Mouse (Mus musculus): ENCODE data around the gene Rps12-ps3. TPM values are rescaled to one million over a fixed set of nuclear protein-coding genes. Genes with fewer than 3 reads are reported as not detected.

Rps12-ps3 gene
- polyA plus RNA-seq, 1 experiment = 317 TPM

DNA sequence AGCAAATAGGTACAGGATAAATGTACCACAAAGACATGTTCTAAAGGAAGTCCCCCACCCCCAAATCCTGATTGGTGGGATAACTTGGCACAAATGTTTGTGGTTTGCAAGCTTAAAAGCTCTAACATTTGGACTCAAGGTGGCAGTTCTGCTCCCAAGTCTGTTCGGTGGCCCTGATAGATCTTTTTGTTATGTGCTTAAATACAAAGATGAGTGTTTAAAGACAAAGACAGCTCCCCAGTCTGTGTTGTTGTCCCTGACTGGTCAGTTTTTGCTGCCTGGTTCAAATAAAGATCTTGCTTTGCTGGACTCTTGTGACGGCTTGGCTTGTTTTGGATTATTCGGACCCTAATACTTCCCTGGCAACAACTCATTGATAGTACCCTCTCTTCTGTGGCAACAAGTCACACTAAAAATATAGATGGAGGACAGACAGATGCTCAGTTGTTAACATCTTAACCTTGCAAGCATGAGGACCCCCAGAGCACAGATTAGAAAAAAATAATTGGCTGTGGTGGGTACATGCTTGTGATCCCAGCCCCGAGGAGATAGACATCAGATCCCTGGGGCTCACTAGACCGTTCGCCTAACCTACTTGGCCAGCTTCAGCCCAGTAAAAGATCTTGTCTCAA, 27.4 kb downstream of the Rps12-ps3 start:
- TF ChIP-seq CTCF (IDR thresholded peaks at IDR 0.05; ENCODE audit: low read depth, low read length) (no peak), POLR2A (IDR thresholded peaks at IDR 0.05; ENCODE audit: borderline replicate concordance, low read depth, low read length) (no peak)
- H3K27ac ChIP-seq (ENCODE audit: insufficient read depth, low read depth, low read length) = no peak overlapping the region
- peaks cover 10% of the 10 kb centered on the region for H3K4me1 ChIP-seq (ENCODE audit: control insufficient read depth, insufficient read depth, low read length)
- no peak overlapping the region for H3K4me3 ChIP-seq (ENCODE audit: insufficient read depth, low read length)

DNA sequence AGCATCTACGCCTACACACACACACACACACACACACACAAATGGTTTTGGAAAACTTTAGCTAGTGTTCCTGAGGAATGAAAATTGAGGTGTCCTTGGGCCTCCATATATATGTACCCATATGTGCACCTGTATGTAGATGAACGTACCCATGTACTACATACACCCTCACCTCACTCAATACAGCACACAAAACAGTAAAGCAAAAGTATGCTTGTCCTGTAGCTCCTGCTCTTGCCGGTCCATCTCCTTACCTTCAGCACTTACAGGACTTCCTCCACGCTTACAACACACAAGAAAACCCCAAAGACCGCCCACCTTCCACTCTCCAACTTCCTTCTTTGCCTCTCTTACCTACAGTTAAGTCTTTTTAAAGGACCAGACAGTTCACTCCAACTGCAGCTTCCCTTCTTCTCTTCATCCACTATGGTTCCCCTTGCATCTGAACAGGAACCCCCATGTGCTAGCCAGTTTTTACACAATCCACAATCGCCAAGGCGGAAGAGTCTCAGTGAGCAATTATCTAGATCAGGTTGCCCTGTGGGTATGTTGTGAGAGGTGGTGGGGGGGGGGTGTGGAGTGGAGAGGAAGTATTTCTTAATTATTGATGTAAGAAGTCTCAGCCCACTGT, 28.3 kb downstream of the Rps12-ps3 start:
- no peak overlapping the region for H3K27ac ChIP-seq (ENCODE audit: insufficient read depth, low read depth, low read length)
- TF ChIP-seq CTCF (IDR thresholded peaks at IDR 0.05; ENCODE audit: low read depth, low read length) (no peak), POLR2A (IDR thresholded peaks at IDR 0.05; ENCODE audit: borderline replicate concordance, low read depth, low read length) (no peak)
- H3K4me3 ChIP-seq (ENCODE audit: insufficient read depth, low read length) = no peak overlapping the region
- H3K4me1 ChIP-seq (ENCODE audit: control insufficient read depth, insufficient read depth, low read length) = peaks cover 10% of the 10 kb centered on the region

DNA sequence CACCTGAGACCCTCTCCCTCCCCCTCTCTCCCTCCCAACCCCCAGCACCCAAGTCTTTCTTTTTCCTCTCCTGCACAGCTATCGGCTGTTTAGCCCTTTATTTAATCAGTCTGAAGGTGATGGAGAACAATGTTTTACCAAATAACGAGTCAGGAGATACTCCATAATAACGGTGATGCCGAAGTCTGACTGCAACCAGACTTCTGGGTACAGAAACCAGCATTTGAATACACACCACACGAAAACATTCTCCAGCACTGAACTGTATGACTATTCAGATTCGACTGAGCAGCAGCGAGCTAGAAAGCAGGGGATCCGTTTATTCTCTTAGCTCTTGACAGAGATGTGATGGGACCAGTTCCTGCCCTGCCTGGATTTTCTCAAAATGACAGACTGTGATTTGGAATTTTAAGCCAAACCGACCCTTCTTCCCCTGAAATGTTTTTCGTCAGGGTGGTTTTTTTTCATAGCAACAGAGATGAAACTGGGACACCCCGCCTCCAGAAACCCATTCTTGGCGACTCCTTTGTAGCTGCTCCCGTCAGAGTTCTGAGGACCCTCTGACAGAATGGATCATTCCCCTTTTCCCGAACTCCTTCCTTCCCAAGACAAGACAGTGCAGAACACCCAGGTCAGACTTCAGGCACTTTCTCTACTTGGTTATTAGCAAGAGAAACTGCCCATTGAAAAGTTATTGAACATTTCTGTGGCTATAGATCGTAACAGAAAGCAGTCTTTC, 29.2 kb downstream of the Rps12-ps3 start:
- Histone ChIP-seq H3K27ac (ENCODE audit: insufficient read depth, low read depth, low read length) (no peak overlapping the region), H3K4me1 (ENCODE audit: control insufficient read depth, insufficient read depth, low read length) (peaks cover 10% of the 10 kb centered on the region), H3K4me3 (ENCODE audit: insufficient read depth, low read length) (no peak overlapping the region)
- TF ChIP-seq CTCF (IDR thresholded peaks at IDR 0.05; ENCODE audit: low read depth, low read length) (no peak), POLR2A (IDR thresholded peaks at IDR 0.05; ENCODE audit: borderline replicate concordance, low read depth, low read length) (no peak)

DNA sequence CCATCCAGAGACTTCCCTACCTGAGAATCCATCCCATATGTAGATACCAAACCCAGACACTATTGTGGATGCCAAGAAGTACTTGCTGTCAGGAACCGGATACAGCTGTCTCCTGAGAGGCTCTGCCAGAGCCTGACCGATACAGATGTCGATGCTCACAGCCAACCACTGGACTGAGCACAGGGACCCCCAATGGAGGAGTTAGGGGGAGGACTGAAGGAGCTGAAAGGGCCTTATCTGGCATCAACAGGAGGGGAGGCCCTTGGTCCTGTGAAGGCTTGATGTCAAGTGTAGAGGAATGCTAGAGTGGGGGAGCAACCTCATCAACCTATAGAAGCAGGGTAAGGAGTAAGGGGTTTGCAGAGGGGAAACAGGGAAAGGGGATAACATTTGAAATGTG, 30.7 kb downstream of the Rps12-ps3 start:
- TF ChIP-seq CTCF (IDR thresholded peaks at IDR 0.05; ENCODE audit: low read depth, low read length) = no peak
- no peak for TF ChIP-seq POLR2A (IDR thresholded peaks at IDR 0.05; ENCODE audit: borderline replicate concordance, low read depth, low read length)
- peaks cover 10% of the 10 kb centered on the region for H3K4me1 ChIP-seq (ENCODE audit: control insufficient read depth, insufficient read depth, low read length)
- no peak overlapping the region for H3K27ac ChIP-seq (ENCODE audit: insufficient read depth, low read depth, low read length)
- no peak overlapping the region for H3K4me3 ChIP-seq (ENCODE audit: insufficient read depth, low read length)

- H3K27ac ChIP-seq (ENCODE audit: insufficient read depth, low read depth, low read length) = no peak overlapping the region
- H3K4me3 ChIP-seq (ENCODE audit: insufficient read depth, low read length) = no peak overlapping the region
- H3K4me1 ChIP-seq (ENCODE audit: control insufficient read depth, insufficient read depth, low read length) = peaks cover 10% of the 10 kb centered on the region
- TF ChIP-seq CTCF (IDR thresholded peaks at IDR 0.05; ENCODE audit: low read depth, low read length) = no peak
- TF ChIP-seq POLR2A (IDR thresholded peaks at IDR 0.05; ENCODE audit: borderline replicate concordance, low read depth, low read length) = no peak
These were observed 32.8 kb downstream of the Rps12-ps3 start for GRCm38 (mm10) chr19:59354906-59355305.

DNA sequence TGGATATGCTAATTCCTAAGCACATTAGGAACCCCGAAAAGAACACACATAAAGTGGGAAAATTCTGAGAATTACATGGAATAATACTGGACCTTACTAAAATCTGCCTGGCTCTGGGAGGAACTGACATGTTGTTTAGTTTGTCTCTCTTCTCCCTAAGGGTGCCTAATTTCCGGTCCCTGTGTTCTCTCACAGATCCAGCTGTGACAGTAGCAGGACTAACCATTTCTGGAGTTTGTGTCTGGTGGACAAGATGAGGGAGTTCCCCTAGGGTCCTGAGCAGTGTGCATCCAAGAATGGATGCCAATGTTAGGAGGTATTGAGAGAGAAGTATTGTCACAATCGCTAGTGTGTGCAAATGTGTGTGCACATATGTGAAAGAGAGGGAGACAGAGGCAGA, 34.3 kb downstream of the Rps12-ps3 start:
- no peak overlapping the region for H3K4me3 ChIP-seq (ENCODE audit: insufficient read depth, low read length)
- TF ChIP-seq POLR2A (IDR thresholded peaks at IDR 0.05; ENCODE audit: borderline replicate concordance, low read depth, low read length) (no peak), CTCF (IDR thresholded peaks at IDR 0.05; ENCODE audit: low read depth, low read length) (no peak)
- H3K27ac ChIP-seq (ENCODE audit: insufficient read depth, low read depth, low read length) = no peak overlapping the region
- H3K4me1 ChIP-seq (ENCODE audit: control insufficient read depth, insufficient read depth, low read length) = no peaks in the 10 kb centered on the region

DNA sequence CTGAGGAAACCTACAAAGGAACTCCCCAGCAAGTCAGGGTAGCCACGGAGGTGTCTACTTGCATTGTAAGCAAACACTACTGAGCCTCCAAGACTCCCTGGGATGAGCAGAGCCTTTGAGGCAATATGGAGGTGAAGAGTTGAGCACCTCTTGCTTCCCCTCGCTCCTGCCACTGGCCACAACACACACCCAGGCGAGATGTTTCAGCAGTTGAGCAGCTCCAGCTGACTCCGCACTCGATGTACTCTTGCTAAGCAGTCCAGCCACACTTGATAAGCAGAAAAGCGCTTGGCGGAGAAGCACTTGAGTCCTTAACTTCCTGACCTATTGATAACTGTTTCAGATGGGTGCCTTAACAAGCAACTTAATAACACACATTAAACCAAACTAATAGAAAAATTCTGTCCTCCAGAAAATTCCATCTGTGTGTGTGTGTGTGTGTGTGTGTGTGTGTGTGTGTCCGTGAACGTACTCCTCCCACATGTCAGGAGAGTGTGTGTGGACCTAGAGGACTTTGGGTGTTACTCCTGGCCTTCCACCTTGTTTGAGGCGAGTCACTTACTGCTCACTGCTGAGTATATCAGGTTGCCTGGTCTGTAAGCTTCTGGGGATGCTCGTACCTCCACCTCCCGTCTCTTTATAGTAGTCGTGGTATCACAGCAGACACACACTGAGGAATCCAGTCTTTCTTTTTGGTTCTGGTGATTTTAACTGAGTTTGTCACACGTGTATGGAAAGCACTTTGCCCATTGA, 34.9 kb downstream of the Rps12-ps3 start:
- H3K27ac ChIP-seq (ENCODE audit: insufficient read depth, low read depth, low read length) = no peak overlapping the region
- H3K4me1 ChIP-seq (ENCODE audit: control insufficient read depth, insufficient read depth, low read length) = no peaks in the 10 kb centered on the region
- no peak for TF ChIP-seq POLR2A (IDR thresholded peaks at IDR 0.05; ENCODE audit: borderline replicate concordance, low read depth, low read length)
- H3K4me3 ChIP-seq (ENCODE audit: insufficient read depth, low read length) = no peak overlapping the region

- H3K27ac ChIP-seq (ENCODE audit: insufficient read depth, low read depth, low read length) = no peak overlapping the region
- no peak for TF ChIP-seq CTCF (IDR thresholded peaks at IDR 0.05; ENCODE audit: low read depth, low read length)
- H3K4me1 ChIP-seq (ENCODE audit: control insufficient read depth, insufficient read depth, low read length) = no peaks in the 10 kb centered on the region
- H3K4me3 ChIP-seq (ENCODE audit: insufficient read depth, low read length) = no peak overlapping the region
These were observed 35.8 kb downstream of the Rps12-ps3 start for GRCm38 (mm10) chr19:59357878-59358277.

DNA sequence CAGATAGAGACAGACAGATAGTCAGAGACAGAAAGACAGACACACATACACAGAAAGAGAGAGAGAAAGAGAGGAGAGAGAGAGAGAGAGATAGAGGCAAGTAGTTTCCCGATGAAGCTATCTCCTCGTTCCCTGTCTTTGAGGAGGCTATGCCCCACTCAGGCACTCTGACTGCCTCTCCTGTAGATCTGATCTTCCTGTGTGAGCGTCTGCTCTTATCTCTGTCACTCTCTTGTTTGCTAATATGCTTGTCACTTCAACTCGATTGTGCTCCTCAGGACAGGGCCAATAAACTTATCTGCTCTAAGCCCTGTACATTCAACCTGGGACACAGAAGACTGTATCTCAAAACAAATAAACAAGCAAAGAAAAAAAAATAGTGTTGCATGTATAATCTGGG, 37.1 kb downstream of the Rps12-ps3 start:
- TF ChIP-seq POLR2A (IDR thresholded peaks at IDR 0.05; ENCODE audit: borderline replicate concordance, low read depth, low read length) = no peak
- TF ChIP-seq CTCF (IDR thresholded peaks at IDR 0.05; ENCODE audit: low read depth, low read length) = no peak
- Histone ChIP-seq H3K27ac (ENCODE audit: insufficient read depth, low read depth, low read length) (no peak overlapping the region), H3K4me1 (ENCODE audit: control insufficient read depth, insufficient read depth, low read length) (no peaks in the 10 kb centered on the region), H3K4me3 (ENCODE audit: insufficient read depth, low read length) (no peak overlapping the region)
